Mouse (Mus musculus): ENCODE measurements at regions not wholly inside any gene's neighbourhood (a gene's known extent, or its start where the extent isn't known, plus 50 kb on each side); places are given as distances from the start of the nearest gene placed in this dataset.

- no peak for TF ChIP-seq JUND (IDR thresholded peaks at IDR 0.05; ENCODE audit: low read depth, low read length)
- TF ChIP-seq CTCF (IDR thresholded peaks at IDR 0.05 in 2 of 3, conservative IDR thresholded peaks at IDR 0.05 in 1 of 3; ENCODE audit: control insufficient read depth in 1 of 3, insufficient read depth in 1 of 3, low read depth in 2 of 3, low read length in 3 of 3, poor library complexity in 1 of 3, severe bottlenecking in 1 of 3) = no peak
- TF ChIP-seq EP300 (IDR thresholded peaks at IDR 0.05; ENCODE audit: low read depth in 1 of 2, low read length in 2 of 2) = no peak
- no peak for TF ChIP-seq POLR2A (IDR thresholded peaks at IDR 0.05; ENCODE audit: control insufficient read depth in 1 of 2, insufficient read depth in 1 of 2, low read depth in 1 of 2, low read length in 2 of 2, poor library complexity in 1 of 2)
- no peak for TF ChIP-seq SIN3A (IDR thresholded peaks at IDR 0.05; ENCODE audit: low read length)
- TF ChIP-seq MAFK (IDR thresholded peaks at IDR 0.05; ENCODE audit: borderline replicate concordance, low read depth, low read length) = no peak
These were observed 420.1 kb upstream of the Diaph2 start for GRCm38 (mm10) chrX:129329441-129329840.

All from MEL (cell line).